Comparison of ENCODE assay signal across 8 mouse cellular contexts in the genomic region with DNA sequence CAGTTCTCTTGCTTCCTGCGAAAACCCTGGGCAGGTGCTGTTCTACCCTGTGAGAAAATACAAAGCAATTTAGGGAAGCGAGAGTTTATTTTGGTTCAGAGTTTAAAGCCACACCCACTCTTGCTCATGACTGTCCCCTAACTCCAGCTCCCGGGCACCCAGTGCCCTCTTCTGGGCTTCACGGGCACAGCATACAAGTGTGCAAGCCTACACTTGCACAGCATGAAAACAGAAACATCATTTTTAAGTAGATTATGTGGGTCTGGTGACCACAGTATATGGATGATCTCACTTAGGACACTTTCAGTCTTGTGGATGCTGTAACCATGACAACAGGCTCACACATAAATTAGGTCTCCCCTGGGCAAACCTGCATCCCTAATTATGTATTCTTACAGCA.
A peak's percentile ranks its signal among the peaks of the same experiment; 100 is the strongest.
DNase-seq lines count a peak whose midpoint lies in the region; ATAC-seq and TF ChIP-seq lines count a peak whose summit lies in the region.

No protein-coding gene starts in this region.

- no peak overlapping the region for H3K4me3 ChIP-seq in kidney, postnatal 0 days (replicated peaks; ENCODE audit: low read depth, low read length)
- no peak overlapping the region for H3K4me3 ChIP-seq in kidney, embryonic 14.5 days (ENCODE audit: low read length)
- H3K4me3 ChIP-seq in limb, embryonic 10.5 days = no peak overlapping the region

- H3K9ac ChIP-seq in kidney, postnatal 0 days (ENCODE audit: low read depth, low read length) = no peak overlapping the region
- H3K9ac ChIP-seq in kidney, embryonic 14.5 days (ENCODE audit: low read depth, low read length) = no peak overlapping the region

- H3K9me3 ChIP-seq in kidney, postnatal 0 days (replicated peaks; ENCODE audit: low read length) = no peaks in the 10 kb centered on the region
- H3K9me3 ChIP-seq in kidney, embryonic 14.5 days (ENCODE audit: control insufficient read depth, low read length) = no peaks in the 10 kb centered on the region; the same call in 1 of the 2 replicates
- H3K9me3 ChIP-seq in limb, embryonic 10.5 days (replicated peaks) = no peaks in the 10 kb centered on the region

- peak; percentile 26 for DNase-seq in kidney, postnatal 0 days (ENCODE audit: low spot score)
- DNase-seq in NIH3T3 (ENCODE audit: low read depth) = peak; percentile 19
- no peak for DNase-seq in gastrocnemius, postnatal 10 days
- DNase-seq in frontal cortex, postnatal 10 days (ENCODE audit: low spot score in 2 of 2) = no peak
- no peak for DNase-seq in limb, embryonic 10.5 days (ENCODE audit: low spot score)

- WGBS in kidney, postnatal 0 days = 61% methylated on average over 4 of the region's 4 CpGs
- WGBS in kidney, embryonic 14.5 days = 71% methylated on average over 4 of the region's 4 CpGs
- WGBS in limb, embryonic 10.5 days = 72% methylated on average over 4 of the region's 4 CpGs

- H3K36me3 ChIP-seq in kidney, postnatal 0 days (ENCODE audit: insufficient read depth, low read length) = no peaks in the 10 kb centered on the region
- no peaks in the 10 kb centered on the region for H3K36me3 ChIP-seq in kidney, embryonic 14.5 days (ENCODE audit: control insufficient read depth, insufficient read depth, low read length)
- no peaks in the 10 kb centered on the region for H3K36me3 ChIP-seq in limb, embryonic 10.5 days

- H3K4me2 ChIP-seq in kidney, postnatal 0 days (ENCODE audit: low read length) = no peak overlapping the region
- no peak overlapping the region for H3K4me2 ChIP-seq in kidney, embryonic 14.5 days (replicated peaks; ENCODE audit: low read depth, low read length)

- no peaks in the 10 kb centered on the region for H3K27me3 ChIP-seq in kidney, postnatal 0 days (ENCODE audit: insufficient read depth, low read length)
- H3K27me3 ChIP-seq in kidney, embryonic 14.5 days (ENCODE audit: control insufficient read depth, insufficient read depth, low read length) = no peaks in the 10 kb centered on the region
- no peaks in the 10 kb centered on the region for H3K27me3 ChIP-seq in limb, embryonic 10.5 days (ENCODE audit: low read depth, poor library complexity, severe bottlenecking)

- H3K4me1 ChIP-seq in kidney, postnatal 0 days (replicated peaks; ENCODE audit: insufficient read depth, low read length) = no peaks in the 10 kb centered on the region
- no peaks in the 10 kb centered on the region for H3K4me1 ChIP-seq in kidney, embryonic 14.5 days (ENCODE audit: control insufficient read depth, insufficient read depth, low read length)
- H3K4me1 ChIP-seq in limb, embryonic 10.5 days = peaks cover 3% of the 10 kb centered on the region

- ATAC-seq in kidney, postnatal 0 days (replicated peaks; ENCODE audit: low FRiP score, low read depth) = no peak
- no peak for ATAC-seq in kidney, embryonic 14.5 days (ENCODE audit: low FRiP score, low TSS enrichment)
- peak; percentile 85 for ATAC-seq in granulocyte monocyte progenitor cell, adult 5-6 weeks (replicated peaks; ENCODE audit: poor library complexity, severe bottlenecking)
- ATAC-seq in neutrophil, adult 5-6 weeks (ENCODE audit: extremely low read depth, insufficient number of reproducible peaks, low FRiP score, poor library complexity, severe bottlenecking) = peak; percentile 94

- H3K27ac ChIP-seq in kidney, postnatal 0 days = no peak overlapping the region
- no peak overlapping the region for H3K27ac ChIP-seq in kidney, embryonic 14.5 days (ENCODE audit: low read depth, low read length)
- H3K27ac ChIP-seq in limb, embryonic 10.5 days = no peak overlapping the region

- TF ChIP-seq CTCF in kidney, postnatal 0 days (IDR thresholded peaks at IDR 0.05; ENCODE audit: low read depth) = peak; percentile 57

Comparison
In these comparisons a context has a peak if more than half of its experiments do, and no peak if none do; other contexts are left out.
1. ATAC-seq: peak in granulocyte monocyte progenitor cell, adult 5-6 weeks (single experiment) and neutrophil, adult 5-6 weeks (single experiment); none in kidney, postnatal 0 days (single experiment) and kidney, embryonic 14.5 days (single experiment).
2. DNase-seq: peak in kidney, postnatal 0 days (single experiment) and NIH3T3 (single experiment); none in gastrocnemius, postnatal 10 days (single experiment), frontal cortex, postnatal 10 days (0 of 2) and limb, embryonic 10.5 days (single experiment).